In genomic region chrX:6893933-6894332, GRCm38 (mm10) we compare ENCODE assay signal across 12 mouse cellular contexts.
DNase-seq lines count a peak whose midpoint lies in the region; ATAC-seq and TF ChIP-seq lines count a peak whose summit lies in the region.
"Had no signal": no experiment of that assay in that cellular context is flagged by ENCODE, and none has a peak within 500 bp of the region (broad histone marks: within the 10 kb centered on the region; RNA-seq: fewer than 3 reads in every experiment).

No protein-coding gene starts in this region.

- intact Hi-C loops in heart, adult 2 months (cut with DNase I) = no loop called here

- no peak for ATAC-seq in heart, embryonic 12.5 days (ENCODE audit: insufficient number of reproducible peaks, low FRiP score)
- no peak for ATAC-seq in lung, embryonic 15.5 days (ENCODE audit: borderline replicate concordance, extremely low read depth, low FRiP score, low TSS enrichment)
- no peak for ATAC-seq in forebrain, embryonic 11.5 days (replicated peaks; ENCODE audit: low FRiP score)
- no peak for ATAC-seq in midbrain, postnatal 0 days (ENCODE audit: low FRiP score)

- DNase-seq in heart, adult 2 months = no peak
- DNase-seq in lung, postnatal 4 days = no peak
- peak; percentile 47 for DNase-seq in forebrain, embryonic 11.5 days (ENCODE audit: low spot score)
- DNase-seq in midbrain, postnatal 0 days (ENCODE audit: low spot score) = peak; percentile 28
- no peak for DNase-seq in frontal cortex, adult 2 months (ENCODE audit: extremely low spot score in 1 of 2, low spot score in 1 of 2)
- no peak for DNase-seq in right cerebral cortex, adult 2 months (ENCODE audit: low spot score in 2 of 2)
- DNase-seq: lung, postnatal 14 days; right cerebral cortex, postnatal 4 days had no signal

- H3K9ac ChIP-seq in heart, embryonic 12.5 days = no peak overlapping the region
- no peak overlapping the region for H3K9ac ChIP-seq in heart, adult 2 months (ENCODE audit: low read depth, low read length)
- H3K9ac ChIP-seq in lung, embryonic 15.5 days = no peak overlapping the region
- no peak overlapping the region for H3K9ac ChIP-seq in forebrain, embryonic 11.5 days (ENCODE audit: low read length)
- no peak overlapping the region for H3K9ac ChIP-seq in midbrain, postnatal 0 days (replicated peaks; ENCODE audit: low read length, poor library complexity, severe bottlenecking)
- H3K9ac ChIP-seq: embryonic facial prominence, embryonic 13.5 days; limb, embryonic 12.5 days had no signal

- H3K4me1 ChIP-seq in heart, embryonic 12.5 days (replicated peaks) = no peaks in the 10 kb centered on the region
- no peaks in the 10 kb centered on the region for H3K4me1 ChIP-seq in heart, adult 2 months (ENCODE audit: control insufficient read depth, insufficient read depth, low read length)
- no peaks in the 10 kb centered on the region for H3K4me1 ChIP-seq in lung, embryonic 15.5 days
- H3K4me1 ChIP-seq in forebrain, embryonic 11.5 days (replicated peaks; ENCODE audit: control insufficient read depth, insufficient read depth, low read length) = no peaks in the 10 kb centered on the region
- H3K4me1 ChIP-seq in midbrain, postnatal 0 days (ENCODE audit: insufficient read depth, low read length) = no peaks in the 10 kb centered on the region
- H3K4me1 ChIP-seq: embryonic facial prominence, embryonic 13.5 days; limb, embryonic 12.5 days had no signal

- no peak for TF ChIP-seq POLR2A in heart, adult 2 months (IDR thresholded peaks at IDR 0.05; ENCODE audit: insufficient read depth, low read depth, low read length)

- TF ChIP-seq CTCF in heart, adult 2 months (IDR thresholded peaks at IDR 0.05) = no peak
- TF ChIP-seq CTCF in midbrain, postnatal 0 days (IDR thresholded peaks at IDR 0.05) = peak; percentile 37

- H3K4me2 ChIP-seq in heart, embryonic 12.5 days = peak overlapping the region; percentile 26; the same call in 1 of the 2 replicates
- peak overlapping the region; percentile 18; the same call in 1 of the 2 replicates for H3K4me2 ChIP-seq in lung, embryonic 15.5 days
- no peak overlapping the region for H3K4me2 ChIP-seq in forebrain, embryonic 11.5 days (ENCODE audit: low read depth, low read length, severe bottlenecking)
- H3K4me2 ChIP-seq in midbrain, postnatal 0 days (ENCODE audit: low read depth, low read length, poor library complexity, severe bottlenecking) = no peak overlapping the region
- H3K4me2 ChIP-seq: embryonic facial prominence, embryonic 13.5 days; limb, embryonic 12.5 days had no signal

- 29% methylated on average over 5 of the region's 5 CpGs for WGBS in heart, embryonic 12.5 days
- 36% methylated on average over 5 of the region's 5 CpGs for WGBS in heart, adult 2 months
- WGBS in lung, embryonic 15.5 days = 28% methylated on average over 5 of the region's 5 CpGs
- 18% methylated on average over 5 of the region's 5 CpGs for WGBS in forebrain, embryonic 11.5 days
- WGBS in midbrain, postnatal 0 days = 32% methylated on average over 5 of the region's 5 CpGs

- no peak overlapping the region for H3K4me3 ChIP-seq in heart, embryonic 12.5 days
- no peak overlapping the region for H3K4me3 ChIP-seq in heart, adult 2 months
- H3K4me3 ChIP-seq in lung, embryonic 15.5 days = no peak overlapping the region
- H3K4me3 ChIP-seq in forebrain, embryonic 11.5 days (ENCODE audit: low read depth, low read length) = no peak overlapping the region
- H3K4me3 ChIP-seq in midbrain, postnatal 0 days (ENCODE audit: low read depth, low read length) = no peak overlapping the region
- H3K4me3 ChIP-seq: embryonic facial prominence, embryonic 13.5 days; limb, embryonic 12.5 days had no signal

- H3K27me3 ChIP-seq in heart, embryonic 12.5 days (replicated peaks) = no peaks in the 10 kb centered on the region
- H3K27me3 ChIP-seq in heart, adult 2 months (ENCODE audit: control insufficient read depth, insufficient read depth, low read length) = no peaks in the 10 kb centered on the region
- no peaks in the 10 kb centered on the region for H3K27me3 ChIP-seq in lung, embryonic 15.5 days
- H3K27me3 ChIP-seq in forebrain, embryonic 11.5 days (ENCODE audit: control insufficient read depth, insufficient read depth, low read length) = no peaks in the 10 kb centered on the region
- H3K27me3 ChIP-seq in midbrain, postnatal 0 days (ENCODE audit: insufficient read depth, low read length) = no peaks in the 10 kb centered on the region
- H3K27me3 ChIP-seq: embryonic facial prominence, embryonic 13.5 days; limb, embryonic 12.5 days had no signal

- no peak for TF ChIP-seq EP300 in heart, adult 2 months (IDR thresholded peaks at IDR 0.05; ENCODE audit: insufficient read depth, low read depth, low read length)

- no peaks in the 10 kb centered on the region for H3K79me2 ChIP-seq in heart, adult 2 months (replicated peaks; ENCODE audit: control insufficient read depth, insufficient read depth, low read length)

- H3K36me3 ChIP-seq in heart, embryonic 12.5 days = no peaks in the 10 kb centered on the region
- H3K36me3 ChIP-seq in heart, adult 2 months (ENCODE audit: control insufficient read depth, insufficient read depth, low read length) = no peaks in the 10 kb centered on the region
- H3K36me3 ChIP-seq in lung, embryonic 15.5 days = no peaks in the 10 kb centered on the region
- no peaks in the 10 kb centered on the region for H3K36me3 ChIP-seq in forebrain, embryonic 11.5 days (ENCODE audit: control insufficient read depth, insufficient read depth, low read length)
- H3K36me3 ChIP-seq in midbrain, postnatal 0 days (ENCODE audit: insufficient read depth, low read length) = no peaks in the 10 kb centered on the region
- H3K36me3 ChIP-seq: embryonic facial prominence, embryonic 13.5 days; limb, embryonic 12.5 days had no signal

- H3K27ac ChIP-seq in heart, embryonic 12.5 days (ENCODE audit: poor library complexity, severe bottlenecking) = peak overlapping the region; percentile 60; the same call in 1 of the 2 replicates
- H3K27ac ChIP-seq in heart, adult 2 months = no peak overlapping the region
- no peak overlapping the region for H3K27ac ChIP-seq in lung, embryonic 15.5 days
- no peak overlapping the region for H3K27ac ChIP-seq in forebrain, embryonic 11.5 days (ENCODE audit: low read depth, low read length)
- no peak overlapping the region for H3K27ac ChIP-seq in midbrain, postnatal 0 days (ENCODE audit: low read depth, low read length)
- H3K27ac ChIP-seq: embryonic facial prominence, embryonic 13.5 days; limb, embryonic 12.5 days had no signal

- no peaks in the 10 kb centered on the region for H3K9me3 ChIP-seq in heart, embryonic 12.5 days (replicated peaks)
- H3K9me3 ChIP-seq in lung, embryonic 15.5 days = no peaks in the 10 kb centered on the region
- no peaks in the 10 kb centered on the region for H3K9me3 ChIP-seq in forebrain, embryonic 11.5 days (ENCODE audit: control insufficient read depth, low read length)
- H3K9me3 ChIP-seq in midbrain, postnatal 0 days (ENCODE audit: low read length) = no peaks in the 10 kb centered on the region
- H3K9me3 ChIP-seq: embryonic facial prominence, embryonic 13.5 days; limb, embryonic 12.5 days had no signal

Comparison
In these comparisons a context has a peak if more than half of its experiments do, and no peak if none do; other contexts are left out.
1. H3K4me2 ChIP-seq: peak in heart, embryonic 12.5 days (single experiment) and lung, embryonic 15.5 days (single experiment); none in forebrain, embryonic 11.5 days (single experiment) and midbrain, postnatal 0 days (single experiment).
2. DNase-seq: peak in forebrain, embryonic 11.5 days (single experiment) and midbrain, postnatal 0 days (single experiment); none in heart, adult 2 months (0 of 2), lung, postnatal 4 days (0 of 2), frontal cortex, adult 2 months (0 of 2) and right cerebral cortex, adult 2 months (0 of 2).